Mouse (Mus musculus): ENCODE results near the gene Samm50. TPM values are rescaled to one million over a fixed set of nuclear protein-coding genes. Genes with fewer than 3 reads are reported as not detected.

Gene Samm50
- polyA plus RNA-seq (2012; rRNA removed): 11.4 and 11.7 TPM in 2 replicates

GRCm38 (mm10) chr15:84192058-84192791 lies at the start of gene Samm50:
TSS of gene Samm50 (plus strand) at chr15:84192241.

GRCm38 (mm10) chr15:84167600-84167999 lies 24.4 kb upstream of the Samm50 start, which contains the start of gene Pnpla3:
TSS of gene Pnpla3 (plus strand) at chr15:84167837.

GRCm38 (mm10) chr15:84231721-84232561 lies 39.9 kb downstream of the Samm50 start, which contains the start of gene Parvb:
TSS of gene Parvb (plus strand) at chr15:84232043.

Other genes starting within 250 kb of the Samm50 start
- not detected in 2 replicates for gene Efcab6, start 126.9 kb upstream of the Samm50 start, polyA plus RNA-seq (2012; rRNA removed)
- gene Sult4a1, start 86.5 kb upstream of the Samm50 start, polyA plus RNA-seq (2012; rRNA removed): 0.04 and 0.05 TPM in 2 replicates
- gene Pnpla5, start 69.1 kb upstream of the Samm50 start, polyA plus RNA-seq (2012; rRNA removed): 0.02 and 0.05 TPM in 2 replicates
- 17.4 and 23.0 TPM in 2 replicates for gene Pnpla3, start 24.4 kb upstream of the Samm50 start, polyA plus RNA-seq (2012; rRNA removed)
- gene Parvb, start 39.8 kb downstream of the Samm50 start, polyA plus RNA-seq (2012; rRNA removed): 13.6 and 14.7 TPM in 2 replicates
- 13.0 and 14.1 TPM in 2 replicates for gene Parvg, start 131.8 kb downstream of the Samm50 start, polyA plus RNA-seq (2012; rRNA removed)

Measured in liver, embryonic 18 days (tissue).